Mouse (Mus musculus) right cerebral cortex, adult 2 months (tissue): ENCODE measurements around the gene Med13.
A peak's percentile ranks its signal among the peaks of the same experiment; 100 is the strongest.
"Not testable (repeated sequence)": the region's sequence is repeated elsewhere in the genome, so short reads cannot be mapped to it uniquely, and the experiment has no call there.

Experiments used
- DNase-seq, 2 experiments: peaks; one replicate each; pipeline ENCODE4 v3.0.0; 2021 to 2022; ENCODE audit warnings: low spot score in 2 of 2

Med13 gene

DNA sequence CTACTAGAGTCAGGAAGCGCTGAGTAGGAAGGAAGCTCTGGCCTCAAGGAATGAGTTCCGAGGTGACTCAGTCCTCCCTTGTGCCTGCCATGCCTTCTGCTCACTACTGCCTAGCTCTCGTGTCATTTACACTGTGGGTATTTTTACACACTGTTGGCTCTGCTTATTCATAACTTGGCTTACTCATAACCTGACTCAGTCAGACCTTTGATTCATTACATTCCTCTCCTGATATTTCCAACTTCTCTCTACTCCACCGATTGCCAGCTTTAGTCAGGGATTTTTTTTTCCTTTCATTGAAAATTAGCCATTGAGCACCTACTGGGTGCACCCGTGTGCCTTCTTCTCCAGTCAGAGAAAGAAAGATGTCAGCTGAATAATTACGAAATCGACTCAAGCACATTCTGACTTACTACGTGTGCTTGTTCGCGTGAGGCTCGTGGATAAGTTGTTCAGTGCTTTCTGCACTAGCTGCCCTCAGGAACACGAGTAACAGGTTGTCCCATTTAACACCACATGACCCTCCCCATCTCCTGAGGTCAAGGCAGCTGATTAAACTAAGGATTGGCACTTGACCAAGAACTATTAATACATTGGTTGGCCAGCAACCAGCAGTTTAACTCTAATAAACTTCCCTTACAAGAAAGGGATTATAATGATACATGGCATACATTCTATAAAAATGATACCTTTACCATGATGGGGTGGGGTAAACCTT, 23.3 kb upstream of the Med13 start:
- DNase-seq, result peak; percentile 20 to 26

DNA sequence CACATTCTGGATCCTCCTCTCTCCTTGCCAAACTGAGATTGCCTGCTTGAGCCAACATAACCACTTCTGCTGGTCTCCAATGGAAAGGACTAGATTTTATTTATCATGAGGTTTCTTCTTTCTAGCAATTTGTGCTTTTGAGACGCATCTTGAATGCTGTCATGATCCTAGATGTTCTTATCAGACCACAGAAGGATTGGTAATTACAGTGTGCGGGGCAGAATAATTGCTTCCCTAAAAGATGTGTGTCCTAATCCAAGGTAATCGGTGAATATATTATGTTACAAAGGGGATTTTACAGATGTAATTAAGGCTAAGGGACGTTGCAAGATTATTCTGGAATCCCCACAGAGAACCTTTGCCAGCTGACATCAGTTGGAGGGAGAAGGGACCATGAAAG, 21.6 kb upstream of the Med13 start:
- no peak for DNase-seq

DNA sequence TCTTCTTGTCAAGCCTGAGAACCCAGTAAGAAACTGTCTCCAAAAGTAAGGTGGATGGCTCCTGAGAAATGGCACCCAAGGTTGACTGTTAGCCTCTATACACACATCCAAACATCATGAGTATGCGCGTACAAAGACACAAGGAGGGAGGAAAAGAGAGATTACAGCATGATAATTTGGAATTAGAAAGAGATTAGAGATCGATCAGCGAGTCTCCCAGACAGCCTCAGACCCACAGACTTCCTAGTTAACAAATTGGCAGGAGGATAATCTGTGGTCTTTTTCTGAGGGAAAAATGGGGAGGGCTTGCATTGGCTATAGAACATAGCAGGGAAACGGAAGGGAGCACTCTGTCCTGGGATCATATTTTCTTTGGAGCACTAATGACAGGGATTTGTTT, 20.4 kb upstream of the Med13 start:
- no peak for DNase-seq

DNA sequence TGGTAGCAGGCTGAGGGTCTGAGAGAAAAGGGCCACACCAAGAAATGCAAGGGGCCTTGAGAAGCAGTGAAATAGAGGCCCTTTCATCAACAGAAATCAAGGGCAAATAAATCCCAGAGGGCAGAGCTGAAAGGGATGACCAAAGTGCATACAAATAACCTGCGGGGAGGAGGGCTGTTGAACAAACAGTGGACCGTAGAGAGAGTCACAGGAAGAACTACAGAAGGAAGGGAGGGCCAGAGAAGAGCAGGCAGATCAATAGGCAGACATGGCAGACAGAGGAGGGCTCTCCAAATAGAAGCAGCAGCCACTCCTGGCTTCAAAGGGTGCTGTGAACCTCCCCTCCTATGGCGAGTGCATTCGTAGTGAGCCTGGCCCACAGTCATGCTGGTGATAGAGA, 19.3 kb upstream of the Med13 start:
- no peak for DNase-seq

DNA sequence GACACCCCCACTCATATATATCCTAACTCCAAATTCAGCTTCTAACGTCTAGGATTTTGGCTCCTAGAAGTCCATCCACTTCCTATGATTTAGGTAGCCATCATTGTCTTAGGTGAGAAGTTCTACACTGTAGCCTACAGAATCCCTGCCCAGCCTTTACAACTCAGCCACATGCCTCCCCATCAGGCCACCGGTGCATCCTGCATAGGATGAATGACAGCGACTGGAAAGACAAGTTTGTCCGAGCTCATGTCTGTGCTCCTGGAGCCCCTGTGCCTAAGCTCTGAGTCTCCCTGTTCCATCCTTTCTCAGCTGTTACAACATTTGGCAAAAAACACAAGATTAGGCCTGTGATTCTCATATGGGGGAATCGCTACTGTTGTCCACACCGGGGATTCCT, 17.7 kb upstream of the Med13 start:
- no peak for DNase-seq

DNA sequence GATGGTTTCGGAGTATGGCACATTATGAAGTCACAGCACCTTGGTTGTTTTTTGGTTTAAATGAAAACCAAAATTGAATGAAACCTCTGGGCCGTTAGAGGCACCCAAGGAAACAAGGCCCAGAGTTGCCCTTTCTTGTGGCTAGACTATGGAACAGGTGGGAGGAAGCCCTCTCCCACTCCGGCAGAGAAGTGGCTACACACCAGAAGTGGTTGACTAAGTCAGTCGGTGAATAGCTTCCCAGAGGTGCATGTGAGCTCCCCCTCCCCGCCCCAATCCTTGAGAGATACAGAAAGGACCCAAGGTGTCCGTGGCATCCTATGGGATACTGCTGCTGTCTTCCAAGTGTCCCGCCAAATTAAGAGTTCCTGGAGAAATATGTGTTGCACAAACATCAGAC, 13.9 kb upstream of the Med13 start:
- no peak for DNase-seq

DNA sequence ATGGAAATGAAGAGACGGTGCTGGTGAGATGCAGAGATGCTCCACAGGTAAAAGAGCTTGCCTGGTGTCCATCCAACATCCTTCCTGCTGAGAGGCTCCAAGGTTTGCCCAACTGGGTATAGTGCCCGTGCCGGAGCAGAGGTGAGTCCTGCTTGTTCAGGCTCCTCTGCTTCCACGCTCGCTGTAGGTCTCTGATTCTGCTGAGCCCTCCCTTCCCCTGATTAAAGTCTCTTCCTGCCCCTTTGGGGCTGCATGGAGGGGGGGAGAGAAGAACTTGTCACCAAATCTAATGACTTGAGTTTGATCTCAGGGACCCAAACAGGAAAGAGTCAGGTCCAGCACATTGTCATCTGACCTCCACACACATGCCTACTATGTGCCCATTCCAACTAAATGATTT, 12.5 kb upstream of the Med13 start:
- DNase-seq, result no peak

DNA sequence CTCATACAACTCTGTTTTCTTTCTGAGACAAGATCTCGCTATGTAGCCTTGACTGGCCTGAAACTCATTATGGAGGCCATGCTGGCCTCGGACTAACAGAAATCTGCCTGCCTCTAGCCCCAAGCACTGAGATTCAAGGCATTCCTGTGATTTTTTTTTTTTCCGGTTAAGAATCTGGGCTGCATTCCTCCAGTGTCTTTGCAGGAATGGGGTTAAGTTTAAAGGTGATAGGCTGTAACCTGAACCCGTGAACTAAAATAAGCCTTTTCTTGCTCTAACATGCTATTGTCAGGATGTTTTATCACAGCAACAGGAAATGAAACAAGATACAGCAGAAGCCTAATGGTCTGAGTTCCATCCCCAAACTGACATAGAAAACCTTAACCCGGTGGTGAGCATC, 11.6 kb upstream of the Med13 start:
- no peak for DNase-seq

DNA sequence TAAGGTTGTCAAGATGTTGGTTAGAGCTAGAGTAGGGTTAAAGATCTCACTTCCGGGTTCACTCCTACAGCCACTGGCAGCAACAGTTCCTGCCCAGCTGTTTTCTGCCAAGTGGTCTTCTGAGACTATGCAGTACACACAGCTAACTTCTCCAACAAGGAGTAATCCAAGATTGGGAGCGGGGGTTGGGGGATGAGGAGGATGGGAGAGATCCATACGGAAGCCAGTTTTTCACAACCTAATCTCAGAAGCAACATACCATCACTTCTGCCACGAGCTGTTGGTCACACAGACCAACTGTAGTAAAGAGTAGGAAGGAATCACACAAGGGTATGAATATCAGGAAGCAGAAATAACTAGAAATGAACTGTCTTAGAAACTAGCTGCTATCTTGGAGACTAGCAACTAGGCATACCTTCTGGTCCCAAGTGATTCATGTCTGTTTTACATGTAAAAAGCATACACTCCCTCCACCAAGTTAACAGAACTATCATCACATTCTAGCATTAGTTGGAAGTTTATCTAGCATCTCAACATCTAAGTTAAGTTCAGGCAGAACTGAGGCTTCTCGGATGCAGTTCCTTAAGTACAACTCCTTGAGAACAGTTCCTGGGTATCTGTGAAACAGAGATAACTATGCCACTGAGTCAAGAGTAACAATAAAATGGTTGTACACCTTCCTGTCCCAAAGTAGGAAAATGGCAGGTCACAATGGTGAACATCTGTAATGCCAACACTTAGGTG, 7.5 kb upstream of the Med13 start:
- DNase-seq, result no peak

DNA sequence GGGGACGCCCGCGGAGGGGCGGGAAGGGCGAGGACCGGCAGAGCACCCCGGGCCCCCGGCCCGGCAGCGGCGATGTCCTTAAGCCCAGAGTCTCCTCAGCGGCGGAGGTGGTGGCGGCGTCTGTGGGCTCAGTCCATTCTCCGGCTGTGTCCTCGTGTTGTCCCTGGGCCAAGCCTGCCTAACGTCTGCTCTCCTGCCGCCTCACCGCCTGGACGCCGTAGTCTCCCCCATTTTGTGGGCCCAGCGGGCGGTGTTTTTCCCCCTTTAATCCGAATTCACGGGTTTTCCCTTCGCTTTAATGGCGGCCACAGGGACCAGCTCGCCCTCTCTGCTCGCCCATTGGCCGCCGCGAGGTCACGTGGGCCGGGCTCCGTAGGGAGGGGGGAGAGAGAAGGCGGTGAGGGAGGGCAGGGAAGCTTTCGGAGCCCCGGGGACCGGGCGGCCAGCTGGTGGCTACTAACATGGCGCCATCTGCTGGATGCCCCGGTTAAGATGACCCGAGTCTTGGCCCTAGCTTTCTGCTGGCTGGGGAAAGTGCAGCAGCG, 654 bp upstream of the Med13 start:
- DNase-seq, result peak; percentile 97 to 98

DNA sequence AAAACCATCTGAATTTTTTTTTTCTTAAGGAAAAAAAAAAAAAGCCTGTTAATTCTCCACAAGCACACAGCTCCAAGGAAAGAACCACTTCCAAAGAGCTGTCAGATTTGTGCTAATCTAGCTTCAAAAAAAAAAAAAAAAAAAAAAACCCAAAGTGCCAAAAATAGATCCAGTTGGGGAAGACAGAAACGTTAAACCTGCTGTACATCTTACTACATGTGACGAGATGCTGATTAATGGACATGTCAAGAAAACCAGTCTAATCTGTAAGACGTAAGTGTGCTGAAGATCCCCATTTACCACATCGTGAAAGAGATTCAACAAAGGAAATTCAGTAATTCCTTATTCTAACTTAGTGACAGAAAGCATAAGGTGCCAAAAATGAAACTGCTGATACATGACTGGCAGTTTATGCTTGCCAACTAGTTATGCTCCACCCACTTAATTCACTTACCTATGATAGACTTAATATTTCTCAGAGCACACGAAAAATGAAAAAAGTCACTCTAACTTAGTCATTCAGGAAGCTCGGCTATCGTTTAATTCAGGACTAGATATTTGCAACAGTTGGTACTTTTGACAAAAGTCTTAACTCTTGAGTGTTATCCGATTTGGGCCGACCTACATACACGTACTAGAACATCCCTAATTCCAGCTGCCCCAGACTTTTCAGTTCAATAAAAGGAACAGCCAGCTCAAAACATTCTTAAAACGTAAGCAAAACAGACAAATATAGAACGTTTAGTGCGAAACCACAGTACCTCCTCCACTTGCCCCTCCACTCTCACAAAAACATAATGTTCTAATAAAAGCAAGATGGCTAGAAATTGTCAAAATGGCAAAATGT, 1.2 kb downstream of the Med13 start:
- no peak for DNase-seq

DNA sequence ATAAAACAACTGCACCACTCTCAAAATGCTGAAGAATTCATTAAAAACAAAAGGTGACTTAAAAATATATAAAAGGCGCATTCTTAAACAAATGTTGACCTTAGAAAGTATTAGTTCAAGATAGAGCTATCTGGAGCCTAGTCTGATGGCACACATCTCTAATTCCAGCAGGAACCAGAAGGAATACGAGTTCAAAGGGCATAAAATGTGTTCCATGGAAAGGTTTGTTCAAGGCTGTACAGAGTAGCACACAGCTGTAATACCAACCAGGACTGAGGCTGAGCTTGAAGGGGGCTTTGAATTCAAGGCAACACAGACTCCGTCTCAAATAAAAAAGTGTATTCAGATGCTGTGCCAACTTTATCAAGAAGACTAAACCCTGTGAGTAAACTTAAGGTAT, 3.8 kb downstream of the Med13 start:
- DNase-seq, result no peak

DNA sequence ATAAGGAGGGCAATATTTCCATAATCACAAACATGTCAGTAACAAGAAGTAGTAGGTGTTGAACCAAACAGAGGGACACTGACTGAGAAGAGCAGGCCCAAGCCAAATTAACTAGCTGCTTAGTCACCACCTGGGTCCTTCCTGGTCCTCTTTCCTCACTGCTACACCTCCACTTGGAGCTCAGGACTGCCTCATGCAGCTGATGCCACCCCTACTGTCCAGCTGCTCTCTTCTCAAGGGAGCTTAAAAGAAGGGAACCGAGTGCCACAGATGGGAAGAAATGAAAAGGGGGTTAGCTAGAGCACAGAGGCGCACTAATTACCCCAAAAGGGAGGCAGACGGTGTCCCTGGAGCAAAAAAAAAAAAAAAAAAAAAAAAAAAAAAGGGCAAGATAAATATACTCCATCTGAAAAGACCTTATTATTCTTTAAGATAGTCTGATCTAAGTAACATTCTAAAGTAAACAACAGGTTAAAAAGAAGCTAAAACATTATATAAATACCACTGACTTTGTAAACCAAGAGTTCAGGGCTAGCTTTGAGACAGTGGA, 5.6 kb downstream of the Med13 start:
- no peak for DNase-seq

DNA sequence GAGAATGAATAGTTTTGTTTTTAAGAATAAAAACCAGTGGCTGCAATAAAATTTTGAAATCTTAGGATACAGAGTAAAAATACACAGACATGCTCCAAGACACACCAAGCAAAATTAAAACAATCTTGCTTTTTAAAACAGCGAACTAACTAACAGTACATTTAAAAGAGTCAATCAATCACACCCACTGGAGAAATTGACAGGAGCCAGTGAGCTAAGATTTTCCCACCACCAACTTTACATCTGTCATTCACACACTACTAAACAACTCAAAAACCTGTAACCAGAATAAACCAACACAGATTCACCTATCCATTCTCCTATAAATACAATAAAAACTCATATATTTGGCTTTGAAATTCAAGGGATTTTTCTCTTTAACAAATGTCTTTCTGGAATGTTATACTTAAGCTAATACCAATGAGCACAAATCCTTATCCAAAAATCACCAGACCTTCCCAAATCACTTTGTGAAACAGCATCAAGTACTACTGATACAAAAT, 6.7 kb downstream of the Med13 start:
- no peak for DNase-seq

DNA sequence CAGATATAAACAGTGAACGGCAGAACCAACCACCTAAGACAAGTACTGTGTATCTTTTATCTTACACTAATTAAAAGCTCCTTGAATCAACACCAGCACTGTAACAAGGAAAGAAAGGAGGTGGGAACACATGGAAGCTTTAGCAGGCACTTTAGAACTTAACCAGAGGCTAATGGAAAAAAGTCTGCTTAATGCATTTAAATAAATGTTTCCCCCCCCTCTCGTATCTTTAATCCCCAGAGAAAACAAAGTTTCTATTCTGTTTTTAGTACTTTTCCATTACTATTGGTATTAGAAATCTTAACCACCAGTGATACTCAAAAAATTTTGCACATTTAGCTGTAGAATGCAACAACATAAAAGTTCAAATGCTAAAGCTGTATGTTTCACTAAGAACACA, 8.1 kb downstream of the Med13 start:
- DNase-seq, result no peak

DNA sequence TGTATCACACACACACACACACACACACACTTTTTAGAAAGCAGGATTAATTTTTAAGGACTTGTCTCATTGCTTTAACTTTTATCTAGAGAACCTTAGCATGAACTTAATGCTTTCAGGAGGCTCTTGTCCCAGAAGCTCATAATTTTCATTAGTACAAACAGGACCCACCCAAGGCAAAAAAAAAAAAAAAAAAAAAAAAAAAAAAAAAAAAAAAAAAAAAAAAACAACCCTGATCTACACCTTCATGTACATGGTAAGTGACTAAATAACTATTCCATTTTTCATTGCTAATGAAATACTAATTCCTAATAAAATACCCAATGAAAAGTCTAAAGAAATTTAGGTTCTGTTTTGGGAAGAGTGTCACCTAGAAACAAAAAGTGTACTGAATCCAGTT, 8.5 kb downstream of the Med13 start:
- DNase-seq, result no peak

DNA sequence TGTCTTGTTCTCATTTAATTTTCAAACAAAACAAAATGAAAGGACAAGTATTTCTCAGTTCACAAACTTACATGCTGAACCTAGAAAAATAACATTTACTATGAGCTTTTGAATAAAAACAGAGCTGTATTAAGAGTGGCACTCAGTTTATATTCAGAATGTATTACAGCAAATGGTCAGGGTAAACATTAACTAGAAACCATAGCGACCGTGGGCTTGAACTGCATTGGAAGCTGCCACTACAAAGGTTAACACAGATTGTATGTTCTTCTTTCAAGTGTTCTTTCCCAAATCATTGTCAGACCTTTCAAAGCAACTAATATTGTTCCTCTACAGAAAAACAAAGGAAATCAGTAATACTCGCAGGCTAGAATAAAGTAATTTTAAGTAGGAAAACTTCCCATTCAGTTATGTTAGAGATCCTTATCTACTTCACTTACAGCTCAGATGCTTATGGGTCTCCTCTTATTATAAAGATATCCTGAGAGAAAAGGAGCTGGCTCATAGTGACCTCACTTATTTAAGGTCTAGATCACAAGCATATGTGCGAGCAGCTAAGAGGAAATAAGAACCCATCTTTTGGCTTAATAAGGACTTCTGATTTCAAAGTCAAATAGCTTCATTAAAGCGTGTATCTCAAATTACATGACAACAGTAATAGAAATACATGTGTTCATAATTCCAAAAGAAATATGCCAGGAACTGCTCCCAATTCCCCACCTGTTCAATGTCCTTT, 9.8 kb downstream of the Med13 start:
- no peak for DNase-seq

DNA sequence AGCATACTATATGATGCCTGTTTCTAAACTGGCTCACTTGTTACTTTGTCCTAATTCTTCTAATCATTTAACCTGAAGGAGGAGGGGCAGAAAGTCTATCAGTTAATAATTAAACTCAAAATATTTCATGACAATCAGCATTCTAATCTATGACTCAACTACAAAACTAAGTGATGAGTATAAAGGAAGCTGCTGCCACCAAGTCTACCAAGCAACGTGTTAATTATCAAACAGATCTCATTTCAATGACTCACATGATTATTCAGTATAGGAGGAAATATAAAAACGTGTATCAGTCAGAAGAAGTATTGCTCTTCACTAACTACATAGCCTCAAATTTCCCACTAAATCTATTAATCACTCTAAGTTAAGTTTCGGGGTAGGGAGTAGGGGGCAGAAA, 10.9 kb downstream of the Med13 start:
- DNase-seq, result no peak

DNA sequence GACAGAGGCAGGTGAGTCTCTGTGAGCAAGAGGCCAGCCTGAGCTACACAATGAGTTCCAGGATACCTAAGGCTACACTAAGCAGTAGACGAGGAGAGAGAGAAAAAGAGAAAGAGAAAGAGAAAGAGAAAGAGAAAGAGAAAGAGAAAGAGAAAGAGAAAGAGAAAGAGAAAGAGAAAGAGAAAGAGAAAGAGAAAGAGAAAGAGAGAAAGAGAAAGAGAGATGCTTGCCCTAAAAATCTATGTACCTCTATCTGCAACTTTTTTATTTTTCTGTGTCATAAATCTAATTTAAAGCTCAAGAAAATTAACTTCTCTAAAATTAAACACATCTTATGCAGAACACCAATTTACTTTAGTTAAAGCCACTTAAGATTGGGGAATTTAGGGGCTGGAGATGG, 12.5 kb downstream of the Med13 start:
- DNase-seq, result not testable (repeated sequence)

DNA sequence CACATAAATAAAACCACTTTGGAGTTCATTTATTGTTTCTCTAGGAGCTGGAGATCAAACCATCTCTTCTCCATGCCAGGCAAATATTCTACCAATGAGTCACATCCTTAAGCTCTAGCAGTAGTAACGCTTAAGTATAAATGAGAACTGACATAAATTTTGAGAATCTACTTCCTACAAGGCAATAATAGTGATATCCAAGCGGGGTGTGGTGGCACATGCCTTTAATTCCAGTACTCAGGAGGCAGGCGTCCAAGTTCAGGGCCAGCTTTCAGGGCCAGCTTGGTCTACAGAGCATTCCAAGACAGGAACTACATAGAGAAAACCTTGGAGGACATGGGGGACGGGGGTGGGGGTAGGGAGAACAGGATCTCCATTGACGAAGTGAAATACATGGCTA, 33.2 kb downstream of the Med13 start:
- no peak for DNase-seq

DNA sequence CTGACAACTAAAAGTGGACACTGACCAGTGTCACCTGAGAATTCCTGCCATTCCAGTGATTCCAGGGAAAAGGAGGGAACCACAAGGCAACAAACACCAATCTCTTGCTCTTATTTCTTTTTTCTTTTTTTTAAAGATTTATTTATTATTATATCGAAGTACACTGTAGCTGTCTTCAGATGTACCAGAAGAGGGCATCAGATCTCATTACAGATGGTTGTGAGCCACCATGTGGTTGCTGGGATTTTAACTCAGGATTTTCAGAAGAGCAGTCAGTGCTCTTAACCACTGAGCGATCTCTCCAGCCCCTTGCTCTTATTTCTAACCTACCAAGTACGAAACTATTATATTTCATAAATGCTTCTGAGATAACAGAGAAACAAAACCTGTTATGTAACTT, 42.4 kb downstream of the Med13 start:
- not testable (repeated sequence) for DNase-seq
